1 mouse cellular context compared by ENCODE assay signal in the genomic region with DNA sequence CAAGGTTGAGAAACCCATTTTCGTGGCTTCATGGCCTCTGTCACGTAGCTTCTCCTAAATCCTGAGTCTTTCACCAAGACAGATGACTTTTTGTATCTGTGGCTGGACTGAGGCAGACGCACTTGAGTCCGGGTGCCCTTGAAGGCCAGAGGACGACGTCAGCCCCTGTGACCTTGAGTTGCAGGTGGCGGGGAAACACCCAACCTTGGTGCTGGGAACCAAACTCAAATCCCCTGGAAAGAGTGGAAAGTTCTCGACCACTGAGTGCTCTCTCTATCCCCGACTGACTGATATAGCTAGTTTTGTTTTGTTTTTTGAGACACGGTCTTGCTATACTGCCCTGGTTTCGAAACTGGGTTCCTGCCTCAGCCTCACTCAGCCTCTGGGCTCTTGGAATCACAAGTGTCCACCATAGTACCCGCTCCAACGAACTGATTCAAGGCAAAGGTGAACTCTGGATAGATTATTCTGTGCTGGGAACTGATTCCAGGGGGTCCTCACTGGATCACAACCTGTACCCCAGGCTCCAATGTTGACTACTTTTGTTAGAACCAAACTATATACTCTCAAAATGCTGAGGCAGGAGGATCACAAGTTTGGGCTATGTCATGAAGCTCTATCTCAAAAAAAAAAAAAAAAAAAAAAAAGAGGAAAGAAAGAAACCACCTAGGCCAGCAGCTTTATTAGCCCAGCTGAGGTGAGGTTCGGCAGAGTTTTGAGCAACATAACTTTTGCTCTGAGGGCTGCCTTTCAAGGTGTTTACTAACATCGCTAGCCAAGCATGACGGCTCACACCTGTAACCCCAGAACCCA.
TF ChIP-seq lines count a peak whose summit lies in the region.

No protein-coding gene starts in this region.

TF ChIP-seq in CH12.LX, 34 proteins besides CTCF, POLR2A, EP300 and RAD21 (continued from another document):
- peak; percentile 69 for TF ChIP-seq MAX (IDR thresholded peaks at IDR 0.05; ENCODE audit: low read length)
- TF ChIP-seq ZC3H11A (IDR thresholded peaks at IDR 0.05; ENCODE audit: low read depth, low read length) = no peak
- TF ChIP-seq CHD2 (IDR thresholded peaks at IDR 0.05; ENCODE audit: low read length) = peak; percentile 84
- TF ChIP-seq TBP (conservative IDR thresholded peaks at IDR 0.05; ENCODE audit: low read depth, low read length) = no peak
- peak; percentile 39 for TF ChIP-seq ELF1 (IDR thresholded peaks at IDR 0.05; ENCODE audit: low read depth, low read length)
- TF ChIP-seq RCOR1 (conservative IDR thresholded peaks at IDR 0.05; ENCODE audit: low read depth, low read length) = peak; percentile 78
- peak; percentile 75 for TF ChIP-seq ZNF384 (IDR thresholded peaks at IDR 0.05; ENCODE audit: low read depth, low read length)
- TF ChIP-seq E2F4 (IDR thresholded peaks at IDR 0.05; ENCODE audit: insufficient replicate concordance, low read depth, low read length) = 0 out of 2 replicates have a peak, but pooled peaks have one; percentile 51
- TF ChIP-seq USF1 (IDR thresholded peaks at IDR 0.05; ENCODE audit: low read depth, low read length) = no peak
- peak; percentile 54; the same call in 1 of the 2 replicates for TF ChIP-seq MXI1 (IDR thresholded peaks at IDR 0.05; ENCODE audit: low read depth, low read length)
- peak; percentile 96 for TF ChIP-seq ETS1 (conservative IDR thresholded peaks at IDR 0.05; ENCODE audit: low read depth, low read length)
- TF ChIP-seq ZMIZ1 (IDR thresholded peaks at IDR 0.05; ENCODE audit: low read depth, low read length) = peak; percentile 59
- peak; percentile 33; the same call in 1 of the 2 replicates for TF ChIP-seq NRF1 (IDR thresholded peaks at IDR 0.05; ENCODE audit: low read depth, low read length)
- no peak for TF ChIP-seq MYC (IDR thresholded peaks at IDR 0.05; ENCODE audit: low read depth, low read length)
TF ChIP-seq in CH12.LX: peak in this region for 23.
